Mouse (Mus musculus) stomach, embryonic 16.5 days (tissue): ENCODE results near the gene Myo6. TPM values are rescaled to one million over a fixed set of nuclear protein-coding genes. Genes with fewer than 3 reads are reported as not detected.

ENCODE experiments used
- ATAC-seq: fragments of 200-750 bp; cut with Nextera tagmentation; 2 replicates; pipeline ENCODE4 v1.8.0; 2017; ENCODE audit warnings: moderate number of reproducible peaks, moderate TSS enrichment; ENCODE audit not compliant: insufficient read depth, low FRiP score
- H3K27ac ChIP-seq: fragments of 300-500 bp; sonication (generic); 2 replicates; pipeline ENCODE4 v1.5.1; 2014; ENCODE audit warnings: low read length
- H3K27me3 ChIP-seq: fragments of 300-500 bp; sonication (generic); 2 replicates; pipeline ENCODE4 v1.6.1; 2014; ENCODE audit warnings: low read length, control low read depth, mixed read lengths; ENCODE audit not compliant: control insufficient read depth, insufficient read depth
- H3K36me3 ChIP-seq: fragments of 300-500 bp; sonication (generic); 2 replicates; pipeline ENCODE4 v1.6.1; 2014; ENCODE audit warnings: low read length; ENCODE audit not compliant: control insufficient read depth, insufficient read depth
- H3K4me1 ChIP-seq: fragments of 300-500 bp; sonication (generic); 2 replicates; pipeline ENCODE4 v1.6.1; 2014; ENCODE audit warnings: low read length, control low read depth, mixed read lengths; ENCODE audit not compliant: control insufficient read depth, insufficient read depth
- H3K4me2 ChIP-seq: fragments of 300-500 bp; sonication (generic); 2 replicates; pipeline ENCODE4 v1.6.1; 2014; ENCODE audit warnings: low read depth, low read length, mixed read lengths
- H3K4me3 ChIP-seq: fragments of 300-500 bp; sonication (generic); replicated peaks from 2 replicates; pipeline ENCODE4 v1.5.1; 2014; ENCODE audit warnings: mild to moderate bottlenecking, low read length
- H3K9ac ChIP-seq: fragments of 300-500 bp; sonication (generic); 2 replicates; pipeline ENCODE4 v1.6.1; 2014; ENCODE audit warnings: low read length
- H3K9me3 ChIP-seq: fragments of 300-500 bp; sonication (generic); replicated peaks from 2 replicates; pipeline ENCODE4 v1.6.1; 2016; ENCODE audit warnings: low read length, control low read depth; ENCODE audit not compliant: control insufficient read depth
- WGBS: fragments of 180-500 bp; shearing (Covaris S2); extraction: QIAGEN DNeasy Blood & Tissue Kit; methylation state at CpG from one replicate; pipeline ENCODE4 v1.1.7; 2014; 5-methylcytosine and 5-hydroxymethylcytosine counted together
- polyA plus RNA-seq: library from polyadenylated mRNA; unstranded; fragments of >200 nt; fragmentation: Nextera tagmentation; extraction: Ambion mirVana; gene quantifications from 2 replicates; pipeline ENCODE4 v1.2.1, GENCODE M21; 2015

Myo6 gene
- polyA plus RNA-seq, 1 experiment from 2014 or later: 47.6 TPM

DNA sequence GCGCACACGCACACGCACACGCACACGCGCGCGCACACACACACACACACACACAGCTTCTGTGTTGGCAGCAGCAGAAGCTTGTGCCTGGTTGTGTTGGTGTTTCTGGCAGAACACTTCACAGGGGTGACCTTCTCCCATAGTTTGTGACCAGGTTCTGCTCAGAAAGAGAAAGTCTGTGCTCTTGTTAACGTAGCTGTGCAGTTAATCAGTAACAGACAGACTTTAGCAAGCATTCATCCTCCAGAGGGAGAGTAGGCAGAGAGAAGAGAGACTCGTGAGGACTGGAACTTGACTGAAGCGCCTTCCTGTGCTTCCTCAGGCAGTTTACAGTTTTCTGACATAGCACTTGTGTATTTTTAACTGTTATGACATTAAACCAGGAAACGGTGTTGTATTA, 45.3 kb downstream of the Myo6 start:
- H3K27me3 ChIP-seq: no peaks in the 10 kb centered on the region
- H3K9me3 ChIP-seq: no peaks in the 10 kb centered on the region
- WGBS: 63% methylated on average over 12 of the region's 12 CpGs
- H3K4me2 ChIP-seq: no peak overlapping the region
- no peak overlapping the region for H3K9ac ChIP-seq
- ATAC-seq: no peak; the same call in 1 of the 2 replicates
- no peak overlapping the region for H3K4me3 ChIP-seq
- H3K4me1 ChIP-seq: peaks cover 6% of the 10 kb centered on the region
- no peaks in the 10 kb centered on the region for H3K36me3 ChIP-seq
- no peak overlapping the region for H3K27ac ChIP-seq

DNA sequence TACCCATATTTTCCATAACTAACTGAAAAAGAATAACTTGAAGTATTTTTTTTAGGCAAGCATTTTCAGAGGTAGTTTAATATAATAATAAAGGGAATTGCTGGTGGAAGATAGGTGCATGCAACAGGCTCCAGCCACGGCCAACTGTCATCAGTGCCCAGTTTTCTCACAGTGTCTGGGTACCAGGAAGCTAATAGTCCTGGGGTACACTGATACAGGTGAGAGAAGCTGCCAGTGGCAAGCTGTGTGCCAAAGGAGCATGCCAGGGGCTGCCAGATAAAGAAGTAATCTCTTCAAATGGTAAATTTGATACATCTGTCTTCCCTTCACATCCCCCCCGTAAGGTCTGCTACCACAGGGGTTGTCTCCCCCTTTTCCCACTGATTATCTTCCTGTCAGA, 48.6 kb downstream of the Myo6 start:
- 75% methylated on average over 2 of the region's 2 CpGs for WGBS
- H3K27me3 ChIP-seq: no peaks in the 10 kb centered on the region
- ATAC-seq: no peak

DNA sequence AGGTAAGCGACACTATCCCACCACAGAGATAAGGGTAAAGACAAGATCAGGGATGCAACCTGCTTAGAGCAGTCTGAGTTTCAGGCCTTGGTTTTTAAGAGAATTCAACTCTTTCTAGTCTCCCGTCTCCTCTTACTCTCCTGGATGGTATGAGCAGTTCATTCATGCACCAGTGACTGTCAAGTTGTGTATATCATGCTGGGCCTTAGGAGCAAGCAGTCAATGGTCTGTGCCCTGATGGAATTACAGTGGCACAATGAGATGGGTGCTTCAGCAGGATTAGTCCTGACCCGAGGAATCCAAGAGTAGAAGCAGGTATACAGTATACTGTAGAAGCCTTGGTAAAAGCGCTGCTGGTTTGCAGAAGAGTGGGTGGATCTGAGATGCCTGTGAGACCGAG, 50.7 kb downstream of the Myo6 start:
- H3K4me1 ChIP-seq: peaks cover 6% of the 10 kb centered on the region; the same call in 1 of the 2 replicates
- no peak overlapping the region for H3K4me3 ChIP-seq
- H3K4me2 ChIP-seq: no peak overlapping the region
- peaks cover 6% of the 10 kb centered on the region; the same call in 1 of the 2 replicates for H3K36me3 ChIP-seq
- no peaks in the 10 kb centered on the region for H3K27me3 ChIP-seq
- no peak overlapping the region for H3K9ac ChIP-seq
- no peaks in the 10 kb centered on the region for H3K9me3 ChIP-seq
- WGBS: 88% methylated on average over 5 of the region's 5 CpGs
- ATAC-seq: no peak
- no peak overlapping the region for H3K27ac ChIP-seq

More for the DNA sequence above, 48.6 kb downstream of the Myo6 start:
- no peak overlapping the region for H3K27ac ChIP-seq
- no peak overlapping the region for H3K9ac ChIP-seq
- no peaks in the 10 kb centered on the region for H3K9me3 ChIP-seq
- no peak overlapping the region for H3K4me2 ChIP-seq
- no peak overlapping the region for H3K4me3 ChIP-seq
- no peaks in the 10 kb centered on the region for H3K36me3 ChIP-seq
- peaks cover 3% of the 10 kb centered on the region; the same call in 1 of the 2 replicates for H3K4me1 ChIP-seq

DNA sequence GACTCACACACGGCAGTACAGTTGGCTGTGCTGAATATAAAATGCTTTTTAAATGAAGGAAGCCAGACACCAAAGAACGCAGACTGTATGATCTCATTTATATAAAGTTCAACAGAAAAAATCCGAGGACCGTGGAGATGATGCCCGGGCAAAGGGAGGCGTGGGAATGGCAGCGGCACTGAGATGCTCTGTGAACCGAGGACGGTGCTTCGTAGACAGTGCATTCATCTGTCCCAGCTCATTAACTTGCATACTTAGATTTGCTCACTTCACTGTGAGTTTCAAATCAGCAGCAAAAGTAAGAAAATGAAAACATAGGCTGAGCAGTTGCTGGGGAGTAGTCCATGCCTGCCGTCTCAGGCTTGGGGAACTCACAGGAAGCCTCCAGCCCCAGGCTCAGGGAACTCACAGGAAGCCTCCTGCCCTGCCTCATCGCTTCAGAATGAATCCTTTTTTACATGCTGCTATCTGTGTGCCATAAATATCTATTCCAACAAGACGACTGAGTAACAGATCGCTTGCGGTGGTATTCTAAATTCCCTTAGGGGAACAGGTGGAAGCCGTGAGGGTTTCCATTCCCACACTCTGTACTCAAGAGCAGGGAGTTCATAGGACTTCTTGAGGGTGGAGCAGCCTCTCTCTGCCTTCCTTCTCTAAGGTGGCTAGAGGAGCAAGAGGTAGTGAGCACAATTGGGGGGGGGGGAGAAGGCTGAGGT, 52.1 kb downstream of the Myo6 start:
- no peak for ATAC-seq
- Histone ChIP-seq H3K9me3 (no peaks in the 10 kb centered on the region), H3K27ac (no peak overlapping the region), H3K27me3 (no peaks in the 10 kb centered on the region), H3K36me3 (peaks cover 6% of the 10 kb centered on the region), H3K9ac (no peak overlapping the region), H3K4me3 (no peak overlapping the region), H3K4me1 (peaks cover 6% of the 10 kb centered on the region; the same call in 1 of the 2 replicates), H3K4me2 (no peak overlapping the region)
- 79% methylated on average over 16 of the region's 16 CpGs for WGBS

DNA sequence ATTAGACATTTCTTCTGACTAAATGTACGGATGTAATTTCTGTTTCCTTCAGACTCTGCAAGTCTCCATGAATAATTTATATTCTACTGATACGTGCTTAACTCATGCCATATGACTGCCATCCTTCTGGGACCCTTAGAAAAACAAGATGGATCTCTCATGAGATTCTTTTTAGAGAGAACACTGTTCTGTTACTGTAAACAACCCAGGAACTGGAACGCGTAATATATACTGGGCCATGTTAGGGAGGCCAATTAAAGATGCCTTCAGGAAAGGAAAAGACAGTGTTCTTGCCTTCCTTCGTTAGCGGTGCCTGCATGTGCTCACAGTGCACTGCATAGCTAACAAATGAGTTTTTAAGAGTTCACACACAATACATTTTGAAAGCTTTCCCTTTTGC, 53.9 kb downstream of the Myo6 start:
- Histone ChIP-seq H3K36me3 (peaks cover 6% of the 10 kb centered on the region), H3K4me1 (peaks cover 6% of the 10 kb centered on the region; the same call in 1 of the 2 replicates), H3K9me3 (no peaks in the 10 kb centered on the region), H3K27me3 (no peaks in the 10 kb centered on the region), H3K4me2 (no peak overlapping the region), H3K4me3 (no peak overlapping the region), H3K27ac (no peak overlapping the region; the same call in 1 of the 2 replicates), H3K9ac (no peak overlapping the region)
- WGBS: 52% methylated on average over 6 of the region's 6 CpGs
- no peak for ATAC-seq

DNA sequence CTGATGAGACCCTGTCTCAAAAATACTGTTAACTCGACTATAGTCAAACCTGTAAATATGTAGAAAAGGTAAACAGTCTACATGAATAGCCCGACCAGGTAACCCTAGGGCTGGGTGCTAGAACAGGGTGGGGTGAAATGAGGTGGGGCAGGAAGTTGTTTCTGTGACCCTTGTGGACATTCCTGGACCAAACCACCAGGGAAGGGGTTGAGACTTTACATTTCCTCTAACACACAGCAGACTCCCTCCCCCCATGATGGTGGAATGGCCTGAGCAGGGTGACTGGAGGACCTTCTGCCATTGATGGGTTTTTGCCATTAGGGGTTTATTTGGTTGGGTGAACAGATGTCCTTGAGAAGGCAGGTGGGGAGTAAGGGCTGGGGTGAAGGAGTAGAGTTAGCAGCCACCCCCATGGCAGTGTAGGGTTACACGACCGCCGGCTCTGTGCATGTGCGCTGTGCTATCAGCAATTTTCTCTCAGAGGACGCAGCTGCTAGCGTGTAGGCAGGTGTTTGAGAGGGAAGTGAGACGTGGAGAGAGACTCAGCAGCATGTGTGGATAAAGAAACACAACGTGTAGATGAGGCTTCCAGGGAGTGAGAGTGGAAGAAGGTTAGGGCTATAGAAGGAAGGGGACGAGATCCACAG, 59.3 kb downstream of the Myo6 start:
- H3K27me3 ChIP-seq: no peaks in the 10 kb centered on the region
- no peak overlapping the region for H3K4me3 ChIP-seq
- H3K4me2 ChIP-seq: no peak overlapping the region
- H3K36me3 ChIP-seq: peaks cover 4% of the 10 kb centered on the region
- H3K4me1 ChIP-seq: peaks cover 2% of the 10 kb centered on the region; the same call in 1 of the 2 replicates
- no peak overlapping the region for H3K9ac ChIP-seq
- WGBS: 75% methylated on average over 11 of the region's 11 CpGs
- H3K9me3 ChIP-seq: no peaks in the 10 kb centered on the region
- ATAC-seq: peak; percentile 64; the same call in 1 of the 2 replicates
- no peak overlapping the region for H3K27ac ChIP-seq

DNA sequence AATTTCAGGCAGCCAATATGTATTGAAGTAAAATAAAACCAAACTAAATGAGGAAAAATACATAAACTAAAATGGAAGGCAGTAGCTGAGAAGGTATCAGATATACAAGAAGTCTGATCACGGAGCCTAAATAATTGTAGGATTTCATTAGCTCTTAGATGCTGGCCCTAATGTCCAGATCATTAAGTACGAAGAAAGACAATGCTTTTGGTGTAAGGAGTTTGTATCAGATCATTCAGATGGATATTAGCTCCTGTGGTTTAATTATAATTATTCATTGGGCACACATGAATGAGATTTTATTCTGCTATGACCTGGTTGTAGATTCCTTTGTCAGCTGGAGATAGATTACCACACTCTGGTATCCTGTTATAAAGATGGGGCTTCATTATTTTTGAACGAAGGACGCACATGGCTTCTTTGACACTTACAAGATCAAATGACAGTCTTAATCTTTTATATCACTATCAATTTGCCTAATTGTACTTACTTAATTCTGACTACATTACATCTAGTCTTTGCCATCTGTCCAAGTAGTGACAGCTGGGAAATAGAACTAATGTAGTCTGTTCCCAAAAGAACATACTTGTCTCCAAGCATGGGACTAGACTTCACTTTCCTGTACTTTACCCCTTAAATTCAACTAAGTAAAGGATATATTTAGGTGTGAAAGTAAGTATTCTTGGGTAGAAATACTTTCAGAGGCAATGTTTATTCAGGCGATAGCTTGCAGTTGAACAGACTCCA, 61.9 kb downstream of the Myo6 start:
- no peak for ATAC-seq

DNA sequence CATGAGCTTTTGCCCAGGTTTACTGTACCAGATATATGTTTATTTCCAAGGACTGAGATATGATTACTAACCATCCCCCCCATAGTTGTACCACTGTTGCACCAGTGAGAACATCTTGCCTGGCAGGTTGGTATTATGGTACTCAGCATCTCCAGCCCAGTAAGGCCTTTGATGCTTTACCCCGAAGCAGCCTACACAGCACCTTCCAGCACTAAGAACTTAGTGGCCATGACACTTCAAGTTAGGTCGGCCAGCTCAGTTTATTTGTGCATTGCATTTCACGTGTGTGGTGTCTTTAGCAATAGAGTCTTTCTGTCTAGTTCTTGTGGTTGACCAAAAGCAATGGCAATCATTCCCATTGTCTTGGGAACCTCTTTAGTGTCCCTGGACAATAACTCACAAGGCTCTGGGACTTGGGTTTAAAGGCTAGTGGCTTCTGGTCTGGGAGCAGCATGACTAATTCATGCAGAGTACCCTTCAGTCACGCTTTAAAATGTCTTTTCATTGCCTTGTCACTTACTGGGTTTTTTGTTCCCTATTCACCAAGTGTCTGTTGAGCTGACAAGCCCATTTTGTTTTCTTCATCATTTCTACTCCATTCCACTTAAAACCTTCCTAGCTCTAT, 69.1 kb downstream of the Myo6 start:
- WGBS: 85% methylated on average over 4 of the region's 4 CpGs
- Histone ChIP-seq H3K4me2 (no peak overlapping the region), H3K27me3 (no peaks in the 10 kb centered on the region), H3K4me1 (no peaks in the 10 kb centered on the region), H3K27ac (no peak overlapping the region), H3K9ac (no peak overlapping the region), H3K4me3 (no peak overlapping the region), H3K36me3 (no peaks in the 10 kb centered on the region), H3K9me3 (no peaks in the 10 kb centered on the region)
- no peak for ATAC-seq

More for the DNA sequence above, 61.9 kb downstream of the Myo6 start:
- H3K4me3 ChIP-seq: no peak overlapping the region
- no peaks in the 10 kb centered on the region for H3K27me3 ChIP-seq
- H3K27ac ChIP-seq: no peak overlapping the region
- no peaks in the 10 kb centered on the region for H3K36me3 ChIP-seq
- no peak overlapping the region for H3K9ac ChIP-seq
- 87% methylated on average over 5 of the region's 5 CpGs for whole genome bisulfite sequencing
- no peaks in the 10 kb centered on the region for H3K9me3 ChIP-seq
- no peaks in the 10 kb centered on the region for H3K4me1 ChIP-seq
- H3K4me2 ChIP-seq: no peak overlapping the region
